Mouse (Mus musculus) c-Kit-positive CD71-positive TER-119-positive erythroid progenitor cells, embryonic 14.5 days (primary cell): ENCODE results near the gene Casp8.
A peak's percentile ranks its signal among the peaks of the same experiment; 100 is the strongest.
"Not testable (repeated sequence)": the region's sequence is repeated elsewhere in the genome, so short reads cannot be mapped to it uniquely, and the experiment has no call there.

Experiments
- DNase-seq: peaks from one replicate; pipeline ENCODE4 v3.0.0-alpha.2; 2013; ENCODE audit warnings: low spot score

Casp8 gene

DNA sequence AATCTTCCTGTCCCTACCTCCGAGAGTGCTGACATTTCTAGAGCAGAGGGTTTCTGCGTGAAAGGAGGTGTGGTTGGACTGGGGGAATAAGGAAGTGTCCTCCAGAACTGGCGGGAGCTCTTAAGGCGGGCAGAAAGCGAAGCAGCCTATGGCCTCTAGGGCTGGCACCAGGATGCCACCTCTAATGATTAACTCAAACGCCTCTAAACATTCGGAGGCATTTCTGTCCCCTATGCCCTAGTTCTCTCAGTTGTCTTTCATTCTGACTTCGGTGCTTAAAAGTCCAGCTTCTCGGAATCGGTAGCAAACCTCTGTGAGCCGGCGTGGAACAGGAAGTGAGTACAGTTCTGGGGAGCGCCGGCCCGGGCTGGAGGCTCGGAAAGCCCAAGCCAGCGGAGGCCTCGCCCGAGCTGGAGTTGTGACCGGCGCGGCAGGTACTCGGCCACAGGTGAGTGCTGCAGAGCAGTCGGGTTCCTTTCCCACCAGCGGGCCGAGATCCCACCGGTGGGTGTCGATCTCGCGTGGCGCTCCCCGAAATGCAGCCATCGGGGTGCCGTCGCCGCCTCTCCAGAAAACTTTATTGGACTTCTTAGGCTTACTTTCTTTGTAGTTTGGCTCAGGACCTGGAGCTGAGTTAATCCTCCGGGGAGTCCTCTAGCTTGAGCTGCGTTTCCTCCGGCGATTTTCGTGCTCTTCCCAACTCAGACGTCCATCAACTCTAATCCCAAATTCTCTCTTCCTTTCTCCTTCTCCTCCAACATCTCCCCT is at the start of gene Casp8:
Casp8 (plus strand) TSS at position 84 of the 768 bp plus-strand sequence.
- peak; percentile 70 for DNase-seq

DNA sequence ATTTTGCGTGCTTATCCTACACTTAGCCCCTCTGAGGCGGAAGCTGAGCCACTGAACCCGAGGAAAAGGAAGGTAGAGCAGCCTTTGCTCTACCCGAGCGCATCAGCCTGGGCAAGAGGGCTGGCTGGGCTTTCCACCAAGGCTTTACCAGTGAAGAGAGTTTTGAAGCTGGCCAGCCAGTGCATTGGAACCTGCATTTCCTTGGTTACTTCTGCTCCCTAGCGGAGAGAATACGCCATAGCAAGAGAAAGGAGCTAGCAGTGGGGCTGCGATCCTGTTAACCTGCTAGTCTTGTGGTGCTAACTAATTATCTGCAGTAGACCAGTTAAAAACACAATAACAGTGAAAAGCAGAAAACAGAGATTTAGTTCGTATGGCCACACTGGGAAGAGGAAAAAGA is 48.3 kb upstream of the Casp8 start:
- peak; percentile 26 for DNase-seq

- no peak for DNase-seq
Observed at GRCm38 (mm10) chr1:58759451-58759850, 35.7 kb upstream of the Casp8 start.

GRCm38 (mm10) chr1:58760581-58760980 is 34.6 kb upstream of the Casp8 start:
- DNase-seq: no peak

DNA sequence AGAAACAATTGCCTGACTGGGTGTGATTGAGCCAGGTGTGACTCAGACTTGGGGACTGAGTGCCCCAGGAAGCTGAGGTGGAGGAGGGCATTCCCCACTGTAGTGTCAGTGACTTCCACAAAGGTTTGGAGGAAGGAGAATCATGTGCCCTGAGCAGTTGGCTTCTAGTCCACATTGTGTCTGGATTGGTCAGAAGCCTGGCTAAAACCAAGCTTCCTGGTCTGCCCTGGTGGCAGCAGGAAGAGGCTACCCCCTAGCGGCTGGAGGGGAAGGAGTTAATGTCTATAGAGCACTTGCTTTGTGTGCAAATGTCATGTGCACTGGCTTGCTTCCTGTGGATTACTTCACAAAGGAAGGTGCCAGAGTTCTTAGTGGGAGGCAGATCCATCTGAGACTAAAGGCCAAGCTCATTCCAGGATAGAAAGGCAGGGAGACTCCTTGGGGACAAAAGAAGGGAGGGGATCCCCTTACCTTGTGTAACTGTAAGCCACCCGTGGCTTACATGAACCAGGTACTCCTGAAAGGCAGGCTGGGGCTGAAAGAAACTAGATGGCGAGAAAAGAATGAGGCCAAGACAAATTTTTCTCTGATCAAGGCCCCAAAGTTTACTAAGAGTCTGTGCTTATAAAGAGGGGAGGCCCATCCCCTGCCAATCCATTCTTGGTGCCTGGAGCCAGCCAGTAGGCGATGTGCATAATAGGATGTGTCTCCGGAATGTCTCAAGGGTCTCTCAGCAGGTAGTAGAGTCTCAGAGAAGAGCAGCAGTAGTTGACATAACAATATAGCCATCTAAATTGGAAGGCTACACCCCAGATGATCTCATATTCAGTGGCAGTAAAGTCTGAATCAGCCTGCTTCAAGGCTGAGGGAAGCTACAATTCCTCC is 33.5 kb upstream of the Casp8 start:
- DNase-seq: not testable (repeated sequence)

DNA sequence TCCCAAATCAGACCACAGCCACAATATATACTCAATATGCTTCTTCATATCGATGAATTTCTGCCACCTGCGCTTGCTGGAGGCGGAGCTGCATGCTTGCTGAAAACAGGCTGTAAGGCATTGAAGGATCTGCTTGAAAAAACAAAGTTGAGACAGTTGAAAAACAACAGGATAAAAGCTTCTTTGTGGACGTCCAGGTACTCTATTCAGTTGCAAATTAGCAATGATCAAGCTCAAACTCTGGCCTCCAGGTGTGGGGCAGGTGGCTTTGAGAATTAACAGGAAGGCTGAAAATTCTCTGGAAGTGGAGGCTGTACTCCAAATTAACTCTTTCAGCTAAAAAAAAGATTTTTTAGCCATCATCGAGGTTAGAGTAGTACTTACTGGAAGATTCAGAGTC is 32.6 kb upstream of the Casp8 start:
- DNase-seq: no peak

DNA sequence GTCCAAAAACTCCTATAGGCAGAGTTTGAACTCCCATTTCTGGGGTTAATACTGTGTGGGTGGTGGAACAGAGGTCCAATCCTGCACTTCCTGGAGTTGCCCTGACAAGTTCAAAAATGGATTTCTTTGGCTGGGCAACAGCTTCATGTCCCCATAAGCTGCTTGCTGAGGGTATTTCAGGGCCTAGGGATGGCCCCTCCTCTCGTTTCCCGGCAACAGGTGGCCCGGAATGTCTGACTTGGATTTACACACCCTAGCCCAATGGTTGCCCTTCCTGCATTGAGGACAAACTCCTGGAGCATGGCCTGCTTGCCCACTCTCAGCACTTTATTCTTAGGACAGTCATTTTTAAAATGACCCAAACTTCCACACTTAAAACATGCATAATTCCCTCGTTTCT is 28.7 kb upstream of the Casp8 start:
- DNase-seq: not testable (repeated sequence)

- no peak for DNase-seq
Observed at GRCm38 (mm10) chr1:58769136-58769535, 26.0 kb upstream of the Casp8 start.

- DNase-seq: no peak
Observed at GRCm38 (mm10) chr1:58769701-58770100, 25.5 kb upstream of the Casp8 start.

GRCm38 (mm10) chr1:58770111-58770720 is 25.0 kb upstream of the Casp8 start:
- DNase-seq: peak; percentile 52

DNA sequence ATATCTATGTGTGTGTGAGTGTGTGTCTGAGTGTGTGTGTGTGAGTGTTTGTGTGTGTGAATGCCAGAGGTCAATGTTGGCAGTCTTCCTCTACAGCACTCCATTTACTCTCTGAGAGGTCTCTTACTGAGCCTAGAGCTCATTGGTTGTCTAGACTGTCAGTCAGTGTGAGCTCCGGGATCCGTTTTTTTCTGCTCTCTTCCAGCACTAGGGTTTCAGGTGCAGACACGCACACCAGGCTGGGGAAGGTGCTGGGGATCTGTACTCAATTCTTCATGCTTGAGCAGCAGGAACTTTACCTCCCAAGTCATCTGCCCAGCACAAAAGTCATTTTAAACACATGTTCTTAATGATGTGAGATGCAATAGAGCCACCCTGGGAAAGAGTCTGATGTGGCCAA is 23.1 kb upstream of the Casp8 start:
- no peak for DNase-seq

GRCm38 (mm10) chr1:58773280-58773679 is 21.9 kb upstream of the Casp8 start:
- DNase-seq: no peak

GRCm38 (mm10) chr1:58773905-58774304 is 21.3 kb upstream of the Casp8 start:
- DNase-seq: no peak

- no peak for DNase-seq
Observed at GRCm38 (mm10) chr1:58775361-58775760, 19.8 kb upstream of the Casp8 start.

DNA sequence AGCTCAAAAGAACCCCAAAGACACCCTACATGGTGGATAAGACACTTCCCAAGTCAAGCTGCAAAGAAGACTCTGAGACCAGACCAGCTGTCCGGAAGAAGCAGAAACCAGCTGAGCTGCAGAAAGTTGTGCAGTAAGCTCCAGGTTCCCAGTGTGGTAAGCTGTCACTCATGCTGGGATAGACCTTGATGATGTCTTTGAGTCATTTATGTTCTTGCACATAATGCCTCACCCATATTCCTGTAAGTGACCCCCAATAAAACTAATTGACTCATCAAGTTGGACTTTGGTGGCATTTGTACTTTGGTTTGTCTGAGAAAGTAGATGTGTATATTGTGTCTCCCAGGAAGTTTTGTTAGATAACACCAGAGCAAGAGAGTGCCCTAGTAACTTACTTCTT is 17.6 kb upstream of the Casp8 start:
- DNase-seq: no peak

DNA sequence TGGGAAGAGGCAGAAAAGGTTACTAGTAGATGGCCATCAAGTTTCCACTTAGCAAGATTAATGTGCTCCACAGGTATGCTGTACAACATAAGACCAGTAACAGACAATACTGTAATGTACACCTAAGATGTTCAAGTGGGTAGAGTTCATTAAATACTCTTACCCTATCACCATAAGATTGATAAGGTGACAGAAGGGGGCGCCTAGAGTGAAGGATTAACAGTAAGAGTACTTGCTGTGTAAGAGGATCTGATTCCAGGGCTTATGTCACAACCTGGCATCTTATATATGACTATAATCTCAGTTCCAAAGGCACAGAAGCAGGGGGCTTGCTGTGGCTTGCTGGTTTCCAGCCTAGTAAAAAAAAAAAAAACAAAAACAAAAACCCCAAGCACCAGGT is 16.9 kb upstream of the Casp8 start:
- DNase-seq: no peak

- DNase-seq: no peak
Observed at GRCm38 (mm10) chr1:58786276-58786675, 8.9 kb upstream of the Casp8 start.

GRCm38 (mm10) chr1:58788410-58788809 is 6.8 kb upstream of the Casp8 start:
- DNase-seq: no peak

DNA sequence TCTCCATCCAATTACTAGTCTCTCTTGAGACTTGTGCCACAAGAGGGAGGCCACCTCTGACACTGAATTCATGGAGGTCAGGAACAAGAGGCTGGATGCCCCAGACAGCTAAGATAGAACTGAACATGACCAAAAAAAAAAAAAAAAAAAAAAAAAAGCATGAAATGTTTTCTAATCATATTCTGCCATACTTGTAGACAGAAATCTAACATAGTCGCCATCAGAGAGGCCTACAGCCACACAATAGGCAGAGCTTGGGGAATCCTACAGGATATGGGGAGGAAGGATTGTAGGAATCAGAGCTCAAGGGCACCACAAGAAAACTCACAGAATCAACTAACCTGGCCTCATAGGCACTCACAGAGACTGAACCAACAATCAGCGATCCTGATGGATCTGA is 469 bp upstream of the Casp8 start:
- no peak for DNase-seq

- no peak for DNase-seq
Observed at GRCm38 (mm10) chr1:58796059-58796363, 837 bp downstream of the Casp8 start.

DNA sequence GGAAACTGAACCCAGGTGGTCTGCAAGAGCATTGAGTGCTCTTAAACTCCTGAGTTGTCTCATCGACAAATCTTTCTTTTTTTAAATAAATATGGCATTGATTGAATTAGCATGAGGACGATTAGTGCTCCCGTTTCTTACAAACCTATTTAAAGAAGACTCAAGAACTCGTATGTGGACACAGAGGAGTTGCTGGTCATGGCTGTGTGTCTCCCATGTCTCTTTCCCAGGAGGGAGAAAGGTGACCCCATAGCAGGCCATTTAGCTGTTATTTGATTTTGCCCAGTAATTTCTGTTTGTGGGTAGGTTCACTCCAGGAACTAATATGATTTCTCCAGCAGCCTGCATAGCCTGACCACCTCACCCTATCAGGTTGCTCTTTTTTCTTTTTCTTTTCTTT is 1.7 kb downstream of the Casp8 start:
- no peak for DNase-seq

DNA sequence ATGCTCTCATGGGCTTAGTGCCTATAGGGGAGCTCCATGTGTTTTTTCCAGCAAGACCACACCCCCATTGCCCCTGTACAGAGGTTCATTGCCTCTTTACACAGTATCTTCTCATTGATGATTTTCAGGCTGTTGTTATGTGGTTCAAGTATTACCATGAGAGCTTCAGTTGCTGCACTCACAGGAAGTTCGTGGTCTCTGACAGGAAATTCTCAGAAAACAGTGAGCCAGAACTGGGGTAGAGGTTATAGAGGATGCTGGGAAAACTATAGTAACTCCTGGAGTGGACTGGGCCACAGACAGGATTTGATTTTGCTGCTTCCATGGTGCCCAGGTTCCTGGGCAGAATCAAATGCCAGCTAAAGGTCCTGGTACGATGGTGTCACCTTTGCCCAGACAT is 2.2 kb downstream of the Casp8 start:
- no peak for DNase-seq

DNA sequence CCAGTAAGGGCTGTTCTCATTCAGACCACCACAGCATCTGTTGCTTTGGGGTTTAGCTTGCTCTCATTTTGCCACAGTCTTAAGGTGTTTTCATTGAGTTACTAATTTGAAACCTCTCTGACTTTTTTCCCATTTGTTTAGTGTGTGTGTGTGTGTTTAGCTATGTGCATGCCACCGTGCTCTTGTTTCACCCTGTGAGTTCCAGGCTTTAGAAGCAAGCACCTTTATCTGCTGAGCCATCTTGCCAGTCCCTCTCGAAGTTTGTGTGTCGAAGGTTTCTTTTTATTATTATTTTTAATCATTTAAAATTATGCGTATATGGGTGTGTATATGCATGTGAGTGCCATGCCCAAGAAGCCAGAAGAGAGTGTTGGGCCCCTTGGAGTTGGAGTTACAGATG is 3.7 kb downstream of the Casp8 start:
- no peak for DNase-seq
